ENCODE assay signal across 9 mouse cellular contexts in the genomic region with DNA sequence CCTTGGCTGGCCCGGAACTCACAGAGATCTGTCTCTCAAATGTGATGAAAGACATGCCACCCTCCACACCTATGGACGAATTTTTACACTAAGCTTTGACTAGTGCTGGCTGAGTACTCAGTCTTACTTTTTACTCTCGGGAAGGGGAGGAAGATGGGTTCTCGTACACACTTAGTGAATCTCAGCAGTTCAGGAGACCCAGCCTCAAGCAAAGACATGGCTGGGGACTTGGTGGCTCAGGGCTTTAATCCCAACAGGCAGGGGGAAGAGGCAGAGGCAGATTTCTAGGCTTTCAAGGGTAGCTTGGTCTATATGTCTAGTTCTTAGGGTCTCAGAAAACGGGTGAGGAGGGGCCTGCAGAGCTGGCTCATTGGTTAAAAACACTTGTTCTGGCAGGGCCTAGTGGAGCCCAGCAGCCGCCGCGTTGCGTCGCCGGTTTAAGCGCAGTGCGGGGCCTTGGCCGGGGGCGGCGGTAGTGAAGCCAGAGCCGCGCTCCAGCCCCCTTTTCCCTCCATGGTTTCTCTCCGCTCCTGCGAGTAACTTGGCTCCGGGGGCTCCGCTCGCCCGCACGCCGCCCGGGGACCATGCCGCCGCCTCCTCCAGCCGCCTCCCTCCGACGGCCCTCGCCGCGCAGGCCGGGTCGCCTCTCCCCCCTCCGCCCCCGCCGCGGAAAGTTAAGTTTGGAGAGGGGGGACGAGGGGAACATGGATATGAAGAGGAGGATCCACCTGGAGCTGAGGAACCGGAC. TPM values are rescaled to one million over a fixed set of nuclear protein-coding genes. Genes with fewer than 3 reads are reported as not detected.
A peak's percentile ranks its signal among the peaks of the same experiment; 100 is the strongest.
DNase-seq lines count a peak whose midpoint lies in the region; ATAC-seq and TF ChIP-seq lines count a peak whose summit lies in the region.
"Had no signal": no experiment of that assay in that cellular context is flagged by ENCODE, and none has a peak within 500 bp of the region (broad histone marks: within the 10 kb centered on the region; RNA-seq: fewer than 3 reads in every experiment).

No protein-coding gene starts in this region.

- H3K27me3 ChIP-seq in midbrain, postnatal 0 days (ENCODE audit: insufficient read depth, low read length) = no peaks in the 10 kb centered on the region

- no peaks in the 10 kb centered on the region for H3K4me1 ChIP-seq in brown adipose tissue, adult 24 weeks (ENCODE audit: control insufficient read depth, insufficient read depth, insufficient read length, low read length)
- no peaks in the 10 kb centered on the region for H3K4me1 ChIP-seq in midbrain, postnatal 0 days (ENCODE audit: insufficient read depth, low read length)

- peak; percentile 58; the same call in 1 of the 2 replicates for ATAC-seq in cerebellum, adult (ENCODE audit: insufficient number of reproducible peaks, low FRiP score, low TSS enrichment)
- ATAC-seq in inflammation-experienced regulatory T-cells, adult 6 months = peak; percentile 56
- ATAC-seq in midbrain, postnatal 0 days (ENCODE audit: low FRiP score) = peak; percentile 86

- 15% methylated on average over 21 of the region's 43 CpGs for WGBS in midbrain, postnatal 0 days

- H3K36me3 ChIP-seq in midbrain, postnatal 0 days (ENCODE audit: insufficient read depth, low read length) = no peaks in the 10 kb centered on the region

- H3K4me2 ChIP-seq in midbrain, postnatal 0 days (ENCODE audit: low read depth, low read length, poor library complexity, severe bottlenecking) = peak overlapping the region; percentile 48

- DNase-seq in cerebellum, adult 9-10 months = no peak
- peak; percentile 14 for DNase-seq in gastrocnemius, postnatal 25 days
- peak; percentile 51 for DNase-seq in liver
- peak; percentile 72 for DNase-seq in midbrain, postnatal 0 days (ENCODE audit: low spot score)
- DNase-seq in thymus, postnatal 25 days = peak; percentile 17

- no peak overlapping the region for H3K27ac ChIP-seq in brown adipose tissue, adult 24 weeks (replicated peaks; ENCODE audit: low read depth, low read length)
- no peak overlapping the region for H3K27ac ChIP-seq in midbrain, postnatal 0 days (ENCODE audit: low read depth, low read length)

- no peak overlapping the region for H3K9ac ChIP-seq in midbrain, postnatal 0 days (replicated peaks; ENCODE audit: low read length, poor library complexity, severe bottlenecking)

- peak; percentile 57 for TF ChIP-seq CTCF in midbrain, postnatal 0 days (IDR thresholded peaks at IDR 0.05)

- H3K4me3 ChIP-seq in brown adipose tissue, adult 24 weeks (ENCODE audit: insufficient read depth, low read depth, low read length) = peak overlapping the region; percentile 18
- peak overlapping the region; percentile 36 for H3K4me3 ChIP-seq in midbrain, postnatal 0 days (ENCODE audit: low read depth, low read length)

- no peaks in the 10 kb centered on the region for H3K9me3 ChIP-seq in midbrain, postnatal 0 days (ENCODE audit: low read length)

RNA-seq across cellular contexts. Expression of gene Pramel1, which starts 5.1 kb away (rescaled TPM):
- polyA plus RNA-seq in brown adipose tissue, adult 24 weeks (2012; ENCODE audit: insufficient read depth, insufficient read length, missing spikeins) = not detected in 2 replicates
- total RNA-seq in gastrocnemius, postnatal 25 days (2021) = not detected
- not detected for polyA plus RNA-seq in inflammation-experienced regulatory T-cells, adult 6 months (2017; shearing (Covaris generic))
- total RNA-seq in midbrain, postnatal 0 days (2014; rRNA removed) = not detected in 2 replicates
- polyA plus RNA-seq in midbrain, postnatal 0 days (2015; fragmentation: Nextera tagmentation; extraction: Ambion mirVana) = not detected in 2 replicates
- polyA plus RNA-seq: spleen, adult 2 months had no signal

RNA-seq across cellular contexts. Expression of gene Pramef8, which starts 23.1 kb away (rescaled TPM):
- polyA plus RNA-seq in brown adipose tissue, adult 24 weeks (2012; ENCODE audit: insufficient read depth, insufficient read length, missing spikeins) = 3.9 and 4.6 TPM in 2 replicates
- 1 to 10 TPM; 6.3 to 6.5 TPM for total RNA-seq in gastrocnemius, postnatal 25 days (2021)
- polyA plus RNA-seq in inflammation-experienced regulatory T-cells, adult 6 months (2017; shearing (Covaris generic)) = 10 to 100 TPM; 35.8 to 46.1 (median 43.1) TPM
- total RNA-seq in midbrain, postnatal 0 days (2014; rRNA removed) = 34.9 and 39.0 TPM in 2 replicates
- 16.1 and 17.0 TPM in 2 replicates for polyA plus RNA-seq in midbrain, postnatal 0 days (2015; fragmentation: Nextera tagmentation; extraction: Ambion mirVana)

RNA-seq across cellular contexts. Expression of gene Lrrc38, which starts 39.6 kb away (rescaled TPM):
- polyA plus RNA-seq in brown adipose tissue, adult 24 weeks (2012; ENCODE audit: insufficient read depth, insufficient read length, missing spikeins) = 0.59 and 2.9 TPM in 2 replicates
- 10 to 100 TPM; 22.7 to 26.8 TPM for total RNA-seq in gastrocnemius, postnatal 25 days (2021)
- not detected for polyA plus RNA-seq in inflammation-experienced regulatory T-cells, adult 6 months (2017; shearing (Covaris generic))
- 0.33 and 2.3 TPM in 2 replicates for total RNA-seq in midbrain, postnatal 0 days (2014; rRNA removed)
- polyA plus RNA-seq in midbrain, postnatal 0 days (2015; fragmentation: Nextera tagmentation; extraction: Ambion mirVana) = 0.64 and 0.67 TPM in 2 replicates
- polyA plus RNA-seq: spleen, adult 2 months had no signal
